Mouse (Mus musculus) kidney, embryonic 14.5 days (tissue): Measurements from ENCODE around the gene Farsb. TPM values are rescaled to one million over a fixed set of nuclear protein-coding genes. Genes with fewer than 3 reads are reported as not detected.

Source experiments
- ATAC-seq: fragments of 200-750 bp; cut with Nextera tagmentation; 2 replicates; pipeline ENCODE4 v1.8.0; 2017; ENCODE audit warnings: moderate number of reproducible peaks, mild to moderate bottlenecking, moderate TSS enrichment, moderate library complexity; ENCODE audit not compliant: low FRiP score, low TSS enrichment
- H3K27ac ChIP-seq: fragments of 300-500 bp; sonication (generic); 2 replicates; pipeline ENCODE4 v1.5.1; 2014; ENCODE audit warnings: low read depth, mild to moderate bottlenecking, low read length, moderate library complexity, mixed read lengths
- H3K27me3 ChIP-seq: fragments of 300-500 bp; sonication (generic); 2 replicates; pipeline ENCODE4 v1.6.1; 2014; ENCODE audit warnings: mild to moderate bottlenecking, low read length; ENCODE audit not compliant: control insufficient read depth, insufficient read depth
- H3K36me3 ChIP-seq: fragments of 300-500 bp; sonication (generic); 2 replicates; pipeline ENCODE4 v1.6.1; 2014; ENCODE audit warnings: low read length, mixed read lengths; ENCODE audit not compliant: control insufficient read depth, insufficient read depth
- H3K4me1 ChIP-seq: fragments of 300-500 bp; sonication (generic); 2 replicates; pipeline ENCODE4 v1.6.1; 2014; ENCODE audit warnings: low read length, mixed read lengths; ENCODE audit not compliant: control insufficient read depth, insufficient read depth
- H3K4me2 ChIP-seq: fragments of 300-500 bp; sonication (generic); replicated peaks from 2 replicates; pipeline ENCODE4 v1.6.1; 2014; ENCODE audit warnings: low read depth, mild to moderate bottlenecking, low read length
- H3K4me3 ChIP-seq: fragments of 300-500 bp; sonication (generic); 2 replicates; pipeline ENCODE4 v1.5.1; 2014; ENCODE audit warnings: mild to moderate bottlenecking, low read length
- H3K9ac ChIP-seq: fragments of 300-500 bp; sonication (generic); 2 replicates; pipeline ENCODE4 v1.6.1; 2014; ENCODE audit warnings: low read depth, mild to moderate bottlenecking, low read length, moderate library complexity
- H3K9me3 ChIP-seq: fragments of 300-500 bp; sonication (generic); 2 replicates; pipeline ENCODE4 v1.6.1; 2016; ENCODE audit warnings: low read length; ENCODE audit not compliant: control insufficient read depth
- WGBS: fragments of 180-500 bp; shearing (Covaris S2); extraction: QIAGEN DNeasy Blood & Tissue Kit; methylation state at CpG from one replicate; pipeline ENCODE4 v1.1.7; 2014; 5-methylcytosine and 5-hydroxymethylcytosine counted together
- polyA plus RNA-seq: library from polyadenylated mRNA; unstranded; fragments of >200 nt; fragmentation: Nextera tagmentation; extraction: Ambion mirVana; gene quantifications from 2 replicates; pipeline ENCODE4 v1.2.1, GENCODE M21; 2014

Farsb gene
- 135 and 148 TPM in 2 replicates for polyA plus RNA-seq

GRCm38 (mm10) chr1:78488752-78489492, at the start of gene Farsb:
Farsb (minus strand) TSS chr1:78488897.
- Histone ChIP-seq H3K9me3 (no peaks in the 10 kb centered on the region), H3K4me2 (peak within 1 kb of the TSS; percentile 87), H3K9ac (peak within 1 kb of the TSS; percentile 86), H3K36me3 (no peaks in the 10 kb centered on the region; the same call in 1 of the 2 replicates), H3K27ac (no peak within 1 kb of the TSS), H3K4me1 (peaks cover 12% of the 10 kb centered on the region; the same call in 1 of the 2 replicates), H3K4me3 (peak within 1 kb of the TSS; percentile 89), H3K27me3 (no peaks in the 10 kb centered on the region)
- peak; percentile 98 for ATAC-seq
- under 1% methylated on average over 31 of the region's 31 CpGs for WGBS

GRCm38 (mm10) chr1:78538396-78538795, 49.7 kb upstream of the Farsb start:
- 51% methylated on average over 5 of the region's 5 CpGs for WGBS
- no peaks in the 10 kb centered on the region for H3K4me1 ChIP-seq

GRCm38 (mm10) chr1:78537494-78538010, 48.9 kb upstream of the Farsb start:
- H3K4me1 ChIP-seq: no peaks in the 10 kb centered on the region
- H3K4me2 ChIP-seq: peak overlapping the region; percentile 29
- no peaks in the 10 kb centered on the region for H3K9me3 ChIP-seq
- 45% methylated on average over 16 of the region's 16 CpGs for WGBS
- H3K27ac ChIP-seq: no peak overlapping the region
- peak overlapping the region; percentile 8; the same call in 1 of the 2 replicates for H3K4me3 ChIP-seq
- H3K27me3 ChIP-seq: no peaks in the 10 kb centered on the region
- H3K36me3 ChIP-seq: no peaks in the 10 kb centered on the region
- ATAC-seq: peak; percentile 66; the same call in 1 of the 2 replicates
- no peak overlapping the region for H3K9ac ChIP-seq

More at GRCm38 (mm10) chr1:78538396-78538795, 49.7 kb upstream of the Farsb start:
- no peaks in the 10 kb centered on the region for H3K27me3 ChIP-seq
- H3K4me2 ChIP-seq: no peak overlapping the region
- no peaks in the 10 kb centered on the region for H3K9me3 ChIP-seq
- H3K4me3 ChIP-seq: no peak overlapping the region
- no peak overlapping the region for H3K27ac ChIP-seq
- H3K36me3 ChIP-seq: no peaks in the 10 kb centered on the region
- H3K9ac ChIP-seq: no peak overlapping the region
- ATAC-seq: no peak

GRCm38 (mm10) chr1:78536310-78537164, 47.8 kb upstream of the Farsb start:
- Histone ChIP-seq H3K27me3 (no peaks in the 10 kb centered on the region), H3K9me3 (no peaks in the 10 kb centered on the region), H3K36me3 (no peaks in the 10 kb centered on the region), H3K27ac (no peak overlapping the region), H3K9ac (0 out of 2 replicates have a peak overlapping the region, but pooled peaks have one; percentile 23), H3K4me1 (no peaks in the 10 kb centered on the region), H3K4me3 (no peak overlapping the region), H3K4me2 (peak overlapping the region; percentile 29)
- peak; percentile 61 for ATAC-seq
- WGBS: 19% methylated on average over 19 of the region's 19 CpGs

- ATAC-seq: no peak
- no peaks in the 10 kb centered on the region for H3K27me3 ChIP-seq
- H3K9me3 ChIP-seq: no peaks in the 10 kb centered on the region
- 91% methylated on average over 9 of the region's 9 CpGs for WGBS
- no peak overlapping the region for H3K4me2 ChIP-seq
- H3K27ac ChIP-seq: no peak overlapping the region
- H3K4me3 ChIP-seq: no peak overlapping the region
- no peak overlapping the region for H3K9ac ChIP-seq
- H3K36me3 ChIP-seq: no peaks in the 10 kb centered on the region
- no peaks in the 10 kb centered on the region for H3K4me1 ChIP-seq
Measured at GRCm38 (mm10) chr1:78534428-78535150, 45.9 kb upstream of the Farsb start.

- no peaks in the 10 kb centered on the region for H3K27me3 ChIP-seq
- H3K9me3 ChIP-seq: no peaks in the 10 kb centered on the region
- ATAC-seq: no peak
- no peak overlapping the region for H3K4me3 ChIP-seq
- WGBS: 86% methylated on average over 15 of the region's 15 CpGs
- no peak overlapping the region for H3K4me2 ChIP-seq
- no peaks in the 10 kb centered on the region for H3K36me3 ChIP-seq
- H3K9ac ChIP-seq: no peak overlapping the region
- no peak overlapping the region for H3K27ac ChIP-seq
- H3K4me1 ChIP-seq: no peaks in the 10 kb centered on the region
Measured at GRCm38 (mm10) chr1:78532184-78532800, 43.6 kb upstream of the Farsb start.

GRCm38 (mm10) chr1:78530500-78531215, 42.0 kb upstream of the Farsb start:
- H3K27me3 ChIP-seq: no peaks in the 10 kb centered on the region
- no peak for ATAC-seq
- WGBS: 70% methylated on average over 7 of the region's 7 CpGs
- H3K9me3 ChIP-seq: no peaks in the 10 kb centered on the region
- H3K4me3 ChIP-seq: no peak overlapping the region
- H3K27ac ChIP-seq: no peak overlapping the region
- H3K36me3 ChIP-seq: no peaks in the 10 kb centered on the region
- H3K4me2 ChIP-seq: no peak overlapping the region
- H3K4me1 ChIP-seq: no peaks in the 10 kb centered on the region
- H3K9ac ChIP-seq: no peak overlapping the region

- no peak overlapping the region for H3K4me2 ChIP-seq
- no peaks in the 10 kb centered on the region for H3K4me1 ChIP-seq
- H3K36me3 ChIP-seq: no peaks in the 10 kb centered on the region
- no peak for ATAC-seq
- no peaks in the 10 kb centered on the region for H3K9me3 ChIP-seq
- 92% methylated on average over 8 of the region's 8 CpGs for WGBS
- H3K9ac ChIP-seq: no peak overlapping the region
- no peak overlapping the region for H3K27ac ChIP-seq
- no peaks in the 10 kb centered on the region for H3K27me3 ChIP-seq
- H3K4me3 ChIP-seq: no peak overlapping the region
Measured at GRCm38 (mm10) chr1:78529011-78529410, 40.3 kb upstream of the Farsb start.
